Mouse (Mus musculus): ENCODE data around the gene Invs. TPM values are rescaled to one million over a fixed set of nuclear protein-coding genes. Genes with fewer than 3 reads are reported as not detected.

The Invs gene
- polyA plus RNA-seq (2012; rRNA removed) = 1.8 and 2.2 TPM in 2 replicates

GRCm38 (mm10) chr4:48279498-48280134, at the start of gene Invs, which contains the start of gene Erp44:
Invs (plus strand) TSS chr4:48279760.
Erp44 (minus strand) TSS chr4:48279558.
- H3K27ac ChIP-seq (ENCODE audit: insufficient read depth, low read depth, low read length) = peak within 1 kb of the TSS; percentile 67
- no peaks in the 10 kb centered on the region for H3K27me3 ChIP-seq (ENCODE audit: control insufficient read depth, insufficient read depth, low read length)
- 0 out of 2 replicates have a peak, but pooled peaks cover 2% of the 10 kb centered on the region for H3K36me3 ChIP-seq (ENCODE audit: control insufficient read depth, insufficient read depth, low read length)
- H3K4me3 ChIP-seq (ENCODE audit: low read depth, low read length) = peak within 1 kb of the TSS; percentile 86
- TF ChIP-seq CTCF (IDR thresholded peaks at IDR 0.05; ENCODE audit: extremely low read depth, insufficient read length, insufficient replicate concordance, low read depth, low read length) = no peak
- peak; percentile 61 for TF ChIP-seq POLR2A (IDR thresholded peaks at IDR 0.05; ENCODE audit: low read depth, low read length)
- WGBS = under 1% methylated on average over 41 of the region's 41 CpGs
- H3K4me1 ChIP-seq (ENCODE audit: control insufficient read depth, insufficient read depth, insufficient read length, low read length) = peaks cover 3% of the 10 kb centered on the region; the same call in 1 of the 2 replicates

DNA sequence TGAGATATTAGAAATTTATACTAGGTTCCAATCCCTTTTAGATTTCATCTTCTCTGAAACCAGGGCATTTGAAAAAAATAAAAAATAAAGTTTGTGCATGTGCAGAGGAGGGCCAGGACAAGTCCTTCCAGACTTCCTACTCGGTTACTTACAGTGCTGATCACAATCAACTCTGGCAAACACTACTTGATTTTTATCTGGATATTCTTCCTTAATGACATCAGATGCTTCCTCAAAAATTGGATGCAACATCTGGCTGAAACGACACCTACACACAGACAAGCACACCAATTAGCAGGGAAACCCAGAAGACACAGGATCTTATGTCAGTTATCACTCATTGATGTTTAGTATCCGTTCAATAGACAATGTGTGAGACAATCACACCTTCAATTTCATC, 42.8 kb upstream of the Invs start:
- TF ChIP-seq POLR2A (IDR thresholded peaks at IDR 0.05; ENCODE audit: low read depth, low read length) (no peak), CTCF (IDR thresholded peaks at IDR 0.05; ENCODE audit: extremely low read depth, insufficient read length, insufficient replicate concordance, low read depth, low read length) (no peak)
- no peaks in the 10 kb centered on the region for H3K27me3 ChIP-seq (ENCODE audit: control insufficient read depth, insufficient read depth, low read length)
- H3K27ac ChIP-seq (ENCODE audit: insufficient read depth, low read depth, low read length) = no peak overlapping the region
- WGBS = 79% methylated on average over 3 of the region's 3 CpGs
- H3K4me3 ChIP-seq (ENCODE audit: low read depth, low read length) = no peak overlapping the region
- no peaks in the 10 kb centered on the region for H3K4me1 ChIP-seq (ENCODE audit: control insufficient read depth, insufficient read depth, insufficient read length, low read length)
- peaks cover 5% of the 10 kb centered on the region; the same call in 1 of the 2 replicates for H3K36me3 ChIP-seq (ENCODE audit: control insufficient read depth, insufficient read depth, low read length)

- Histone ChIP-seq H3K27me3 (ENCODE audit: control insufficient read depth, insufficient read depth, low read length) (no peaks in the 10 kb centered on the region), H3K4me1 (ENCODE audit: control insufficient read depth, insufficient read depth, insufficient read length, low read length) (no peaks in the 10 kb centered on the region), H3K36me3 (ENCODE audit: control insufficient read depth, insufficient read depth, low read length) (peaks cover 4% of the 10 kb centered on the region; the same call in 1 of the 2 replicates), H3K4me3 (ENCODE audit: low read depth, low read length) (no peak overlapping the region), H3K27ac (ENCODE audit: insufficient read depth, low read depth, low read length) (no peak overlapping the region)
- TF ChIP-seq POLR2A (IDR thresholded peaks at IDR 0.05; ENCODE audit: low read depth, low read length) (no peak), CTCF (IDR thresholded peaks at IDR 0.05; ENCODE audit: extremely low read depth, insufficient read length, insufficient replicate concordance, low read depth, low read length) (no peak)
- WGBS = 81% methylated on average over 4 of the region's 4 CpGs
These were observed 40.5 kb upstream of the Invs start for GRCm38 (mm10) chr4:48239046-48239445.

GRCm38 (mm10) chr4:48242482-48242881, 37.1 kb upstream of the Invs start:
- Histone ChIP-seq H3K27ac (ENCODE audit: insufficient read depth, low read depth, low read length) (no peak overlapping the region), H3K4me3 (ENCODE audit: low read depth, low read length) (no peak overlapping the region), H3K4me1 (ENCODE audit: control insufficient read depth, insufficient read depth, insufficient read length, low read length) (no peaks in the 10 kb centered on the region), H3K36me3 (ENCODE audit: control insufficient read depth, insufficient read depth, low read length) (peaks cover 2% of the 10 kb centered on the region; the same call in 1 of the 2 replicates), H3K27me3 (ENCODE audit: control insufficient read depth, insufficient read depth, low read length) (no peaks in the 10 kb centered on the region)
- WGBS = 89% methylated on average over 4 of the region's 4 CpGs
- no peak for TF ChIP-seq POLR2A (IDR thresholded peaks at IDR 0.05; ENCODE audit: low read depth, low read length)
- no peak for TF ChIP-seq CTCF (IDR thresholded peaks at IDR 0.05; ENCODE audit: extremely low read depth, insufficient read length, insufficient replicate concordance, low read depth, low read length)

- H3K27me3 ChIP-seq (ENCODE audit: control insufficient read depth, insufficient read depth, low read length) = no peaks in the 10 kb centered on the region
- no peaks in the 10 kb centered on the region for H3K4me1 ChIP-seq (ENCODE audit: control insufficient read depth, insufficient read depth, insufficient read length, low read length)
- TF ChIP-seq POLR2A (IDR thresholded peaks at IDR 0.05; ENCODE audit: low read depth, low read length) = no peak
- TF ChIP-seq CTCF (IDR thresholded peaks at IDR 0.05; ENCODE audit: extremely low read depth, insufficient read length, insufficient replicate concordance, low read depth, low read length) = no peak
- peaks cover 2% of the 10 kb centered on the region; the same call in 1 of the 2 replicates for H3K36me3 ChIP-seq (ENCODE audit: control insufficient read depth, insufficient read depth, low read length)
- no peak overlapping the region for H3K27ac ChIP-seq (ENCODE audit: insufficient read depth, low read depth, low read length)
- 71% methylated on average over 1 of the region's 1 CpGs for WGBS
- no peak overlapping the region for H3K4me3 ChIP-seq (ENCODE audit: low read depth, low read length)
These were observed 35.8 kb upstream of the Invs start for GRCm38 (mm10) chr4:48243737-48244136.

- no peaks in the 10 kb centered on the region for H3K27me3 ChIP-seq (ENCODE audit: control insufficient read depth, insufficient read depth, low read length)
- TF ChIP-seq POLR2A (IDR thresholded peaks at IDR 0.05; ENCODE audit: low read depth, low read length) (no peak), CTCF (IDR thresholded peaks at IDR 0.05; ENCODE audit: extremely low read depth, insufficient read length, insufficient replicate concordance, low read depth, low read length) (no peak)
- WGBS = 85% methylated on average over 2 of the region's 2 CpGs
- no peak overlapping the region for H3K4me3 ChIP-seq (ENCODE audit: low read depth, low read length)
- no peak overlapping the region for H3K27ac ChIP-seq (ENCODE audit: insufficient read depth, low read depth, low read length)
- H3K36me3 ChIP-seq (ENCODE audit: control insufficient read depth, insufficient read depth, low read length) = no peaks in the 10 kb centered on the region
- no peaks in the 10 kb centered on the region for H3K4me1 ChIP-seq (ENCODE audit: control insufficient read depth, insufficient read depth, insufficient read length, low read length)
These were observed 35.3 kb upstream of the Invs start for GRCm38 (mm10) chr4:48244280-48244679.

GRCm38 (mm10) chr4:48253266-48253665, 26.3 kb upstream of the Invs start:
- no peak for TF ChIP-seq POLR2A (IDR thresholded peaks at IDR 0.05; ENCODE audit: low read depth, low read length)
- no peak for TF ChIP-seq CTCF (IDR thresholded peaks at IDR 0.05; ENCODE audit: extremely low read depth, insufficient read length, insufficient replicate concordance, low read depth, low read length)
- no peak overlapping the region for H3K27ac ChIP-seq (ENCODE audit: insufficient read depth, low read depth, low read length)
- no peaks in the 10 kb centered on the region for H3K36me3 ChIP-seq (ENCODE audit: control insufficient read depth, insufficient read depth, low read length)
- H3K4me3 ChIP-seq (ENCODE audit: low read depth, low read length) = no peak overlapping the region
- H3K27me3 ChIP-seq (ENCODE audit: control insufficient read depth, insufficient read depth, low read length) = no peaks in the 10 kb centered on the region
- peaks cover 2% of the 10 kb centered on the region; the same call in 1 of the 2 replicates for H3K4me1 ChIP-seq (ENCODE audit: control insufficient read depth, insufficient read depth, insufficient read length, low read length)
